Mouse (Mus musculus): ENCODE data around the gene Fam129b. TPM values are rescaled to one million over a fixed set of nuclear protein-coding genes. Genes with fewer than 3 reads are reported as not detected.

The Fam129b gene
- total and polyA plus RNA-seq, 3 experiments = 17.5 to 20.0 TPM; not detected in 1

- Histone ChIP-seq H3K9ac (ENCODE audit: control insufficient read depth, low read depth, low read length, poor library complexity, severe bottlenecking) (no peak overlapping the region), H3K4me1 (ENCODE audit: control insufficient read depth in 1 of 2, insufficient read depth in 2 of 2, low read length in 2 of 2) (peaks cover 18 to 47% of the 10 kb centered on the region in 2 experiments), H3K27me3 (ENCODE audit: control insufficient read depth in 1 of 2, insufficient read depth in 2 of 2, low read length in 2 of 2) (no peaks in the 10 kb centered on the region), H3K27ac (ENCODE audit: control insufficient read depth, low read depth, low read length) (no peak overlapping the region), H3K79me2 (ENCODE audit: control insufficient read depth, insufficient read depth, low read length, poor library complexity) (no peaks in the 10 kb centered on the region), H3K9me3 (replicated peaks; ENCODE audit: insufficient read depth, low read length) (no peaks in the 10 kb centered on the region), H3K36me3 (ENCODE audit: control insufficient read depth in 1 of 2, insufficient read depth in 2 of 2, low read length in 2 of 2) (peaks cover 0 to 36% of the 10 kb centered on the region in 2 experiments; a peak in 2 of 4 replicates), H3K4me3 (ENCODE audit: control insufficient read depth in 1 of 2, insufficient read depth in 1 of 2, low read depth in 2 of 2, low read length in 2 of 2) (no peak overlapping the region)
- DNase-seq (ENCODE audit: low read depth, low spot score) = no peak
- TF ChIP-seq GABPA (IDR thresholded peaks at IDR 0.05; ENCODE audit: low read depth, low read length) = no peak
- no peak for TF ChIP-seq BHLHE40 (IDR thresholded peaks at IDR 0.05; ENCODE audit: borderline replicate concordance, low read depth, low read length)
- TF ChIP-seq CTCF (IDR thresholded peaks at IDR 0.05 in 2 of 3, conservative IDR thresholded peaks at IDR 0.05 in 1 of 3; ENCODE audit: control insufficient read depth in 1 of 3, insufficient read depth in 1 of 3, low read depth in 2 of 3, low read length in 3 of 3, poor library complexity in 1 of 3, severe bottlenecking in 1 of 3) = no peak
- no peak for TF ChIP-seq POLR2AphosphoS2 (IDR thresholded peaks at IDR 0.05; ENCODE audit: low read length)
- no peak for TF ChIP-seq MYB (IDR thresholded peaks at IDR 0.05; ENCODE audit: low read depth, low read length)
- TF ChIP-seq ETS1 (IDR thresholded peaks at IDR 0.05; ENCODE audit: low read depth, low read length) = no peak
- no peak for TF ChIP-seq ELF1 (IDR thresholded peaks at IDR 0.05; ENCODE audit: low read depth, low read length)
- no peak for TF ChIP-seq TCF12 (IDR thresholded peaks at IDR 0.05; ENCODE audit: low read depth, low read length)
- TF ChIP-seq USF1 (IDR thresholded peaks at IDR 0.05; ENCODE audit: low read depth, low read length) = no peak
- no peak for TF ChIP-seq MXI1 (IDR thresholded peaks at IDR 0.05; ENCODE audit: low read depth, low read length)
- TF ChIP-seq MEF2A (IDR thresholded peaks at IDR 0.05; ENCODE audit: extremely low read depth, insufficient replicate concordance, low read depth, low read length, poor library complexity, severe bottlenecking) = no peak
- no peak for TF ChIP-seq ZC3H11A (IDR thresholded peaks at IDR 0.05; ENCODE audit: low read depth, low read length)
- TF ChIP-seq ZMIZ1 (IDR thresholded peaks at IDR 0.05; ENCODE audit: low read depth, low read length) = no peak
- TF ChIP-seq TBP (IDR thresholded peaks at IDR 0.05; ENCODE audit: low read depth, low read length) = no peak
Measured at GRCm38 (mm10) chr2:32896507-32897147, 20.7 kb downstream of the Fam129b start.

GRCm38 (mm10) chr2:32898983-32899382 is 23.1 kb downstream of the Fam129b start:
- Histone ChIP-seq H3K27me3 (ENCODE audit: control insufficient read depth in 1 of 2, insufficient read depth in 2 of 2, low read length in 2 of 2) (no peaks in the 10 kb centered on the region), H3K27ac (ENCODE audit: control insufficient read depth, low read depth, low read length) (no peak overlapping the region)
- TF ChIP-seq MEF2A (IDR thresholded peaks at IDR 0.05; ENCODE audit: extremely low read depth, insufficient replicate concordance, low read depth, low read length, poor library complexity, severe bottlenecking) (no peak), POLR2A (IDR thresholded peaks at IDR 0.05; ENCODE audit: control insufficient read depth in 1 of 2, insufficient read depth in 1 of 2, low read depth in 1 of 2, low read length in 2 of 2, poor library complexity in 1 of 2) (no peak), ETS1 (IDR thresholded peaks at IDR 0.05; ENCODE audit: low read depth, low read length) (no peak), POLR2AphosphoS5 (IDR thresholded peaks at IDR 0.05; ENCODE audit: borderline replicate concordance, low read depth, low read length) (no peak), UBTF (IDR thresholded peaks at IDR 0.05; ENCODE audit: borderline replicate concordance, insufficient read depth, low read depth, low read length) (no peak), JUND (IDR thresholded peaks at IDR 0.05; ENCODE audit: low read depth, low read length) (no peak), SMC3 (IDR thresholded peaks at IDR 0.05; ENCODE audit: low read depth, low read length) (no peak), ZMIZ1 (IDR thresholded peaks at IDR 0.05; ENCODE audit: low read depth, low read length) (no peak), MXI1 (IDR thresholded peaks at IDR 0.05; ENCODE audit: low read depth, low read length) (no peak)

More at GRCm38 (mm10) chr2:32898983-32899382, 23.1 kb downstream of the Fam129b start:
- peaks cover 16 to 39% of the 10 kb centered on the region in 2 experiments for H3K4me1 ChIP-seq (ENCODE audit: control insufficient read depth in 1 of 2, insufficient read depth in 2 of 2, low read length in 2 of 2)
- no peak overlapping the region for H3K4me3 ChIP-seq (ENCODE audit: control insufficient read depth in 1 of 2, insufficient read depth in 1 of 2, low read depth in 2 of 2, low read length in 2 of 2)
- H3K9me3 ChIP-seq (replicated peaks; ENCODE audit: insufficient read depth, low read length) = no peaks in the 10 kb centered on the region
- H3K36me3 ChIP-seq (ENCODE audit: control insufficient read depth in 1 of 2, insufficient read depth in 2 of 2, low read length in 2 of 2) = peaks cover 0 to 24% of the 10 kb centered on the region in 2 experiments; a peak in 2 of 4 replicates
- H3K79me2 ChIP-seq (ENCODE audit: control insufficient read depth, insufficient read depth, low read length, poor library complexity) = no peaks in the 10 kb centered on the region
- H3K9ac ChIP-seq (ENCODE audit: control insufficient read depth, low read depth, low read length, poor library complexity, severe bottlenecking) = no peak overlapping the region
- DNase-seq (ENCODE audit: low read depth, low spot score) = no peak
